Mouse (Mus musculus): ENCODE data around the gene Sf1.

Gene Sf1

GRCm38 (mm10) chr19:6339191-6339590, 24.3 kb upstream of the Sf1 start:
- peaks cover 14% of the 10 kb centered on the region; the same call in 1 of the 2 replicates for H3K27me3 ChIP-seq (ENCODE audit: insufficient read depth, low read length)
- H3K9me3 ChIP-seq (ENCODE audit: low read length), result no peaks in the 10 kb centered on the region
- peaks cover 83% of the 10 kb centered on the region for H3K4me1 ChIP-seq (replicated peaks; ENCODE audit: low read depth, low read length)
- H3K36me3 ChIP-seq (ENCODE audit: insufficient read depth, low read length), result peaks cover 55% of the 10 kb centered on the region
- H3K4me3 ChIP-seq (replicated peaks; ENCODE audit: low read length), result no peak overlapping the region; the same call in 1 of the 2 replicates
- TF ChIP-seq POU5F1 (IDR thresholded peaks at IDR 0.05; ENCODE audit: borderline replicate concordance, low read length) (no peak), CTCF (conservative IDR thresholded peaks at IDR 0.05; ENCODE audit: low read length) (no peak), NANOG (IDR thresholded peaks at IDR 0.05; ENCODE audit: borderline replicate concordance, low read length) (no peak)

DNA sequence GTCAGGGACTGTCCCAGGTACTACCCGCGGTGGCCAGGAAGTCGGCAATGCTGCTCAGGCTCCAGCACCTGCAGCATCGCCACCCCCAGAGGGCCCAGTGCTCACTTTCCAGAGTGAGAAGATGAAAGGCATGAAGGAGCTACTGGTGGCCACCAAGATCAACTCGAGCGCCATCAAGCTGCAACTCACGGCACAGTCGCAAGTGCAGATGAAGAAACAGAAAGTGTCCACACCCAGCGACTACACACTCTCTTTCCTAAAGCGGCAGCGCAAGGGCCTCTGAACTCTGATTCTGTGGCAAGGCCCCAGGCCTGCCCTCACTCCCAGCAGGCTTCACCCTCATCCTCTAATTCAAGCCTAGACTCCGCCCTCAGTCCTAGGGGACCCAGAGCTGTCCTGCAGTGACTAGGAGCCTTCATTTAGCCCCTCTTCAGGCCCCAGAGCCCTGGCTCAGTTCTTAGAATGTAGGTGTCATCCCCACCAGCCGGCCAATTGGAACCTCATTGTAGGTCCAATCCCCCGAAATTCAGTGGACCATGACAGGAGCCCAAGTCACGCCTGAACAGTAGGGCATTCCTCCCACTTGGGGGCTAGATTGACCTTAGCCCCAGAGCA, 23.5 kb upstream of the Sf1 start:
- peaks cover 83% of the 10 kb centered on the region for H3K4me1 ChIP-seq (replicated peaks; ENCODE audit: low read depth, low read length)
- no peak for TF ChIP-seq NANOG (IDR thresholded peaks at IDR 0.05; ENCODE audit: borderline replicate concordance, low read length)
- TF ChIP-seq CTCF (conservative IDR thresholded peaks at IDR 0.05; ENCODE audit: low read length), result peak; percentile 20; the same call in 1 of the 2 replicates
- H3K27me3 ChIP-seq (ENCODE audit: insufficient read depth, low read length), result peaks cover 14% of the 10 kb centered on the region; the same call in 1 of the 2 replicates
- H3K36me3 ChIP-seq (ENCODE audit: insufficient read depth, low read length), result peaks cover 60% of the 10 kb centered on the region
- H3K9me3 ChIP-seq (ENCODE audit: low read length), result no peaks in the 10 kb centered on the region
- H3K4me3 ChIP-seq (replicated peaks; ENCODE audit: low read length), result peak overlapping the region; percentile 87

GRCm38 (mm10) chr19:6340524-6341452, 22.7 kb upstream of the Sf1 start, which contains the start of gene Map4k2:
Gene Map4k2 (plus strand): TSS chr19:6341135.
- H3K4me1 ChIP-seq (replicated peaks; ENCODE audit: low read depth, low read length), result peaks cover 80% of the 10 kb centered on the region
- TF ChIP-seq NANOG (IDR thresholded peaks at IDR 0.05; ENCODE audit: borderline replicate concordance, low read length) (no peak), CTCF (conservative IDR thresholded peaks at IDR 0.05; ENCODE audit: low read length) (no peak), POU5F1 (IDR thresholded peaks at IDR 0.05; ENCODE audit: borderline replicate concordance, low read length) (no peak)
- H3K4me3 ChIP-seq (replicated peaks; ENCODE audit: low read length), result peak within 1 kb of the TSS; percentile 87
- peaks cover 68% of the 10 kb centered on the region for H3K36me3 ChIP-seq (ENCODE audit: insufficient read depth, low read length)
- peaks cover 14% of the 10 kb centered on the region; the same call in 1 of the 2 replicates for H3K27me3 ChIP-seq (ENCODE audit: insufficient read depth, low read length)
- no peaks in the 10 kb centered on the region for H3K9me3 ChIP-seq (ENCODE audit: low read length)

- Histone ChIP-seq H3K36me3 (ENCODE audit: insufficient read depth, low read length) (peaks cover 74% of the 10 kb centered on the region), H3K27me3 (ENCODE audit: insufficient read depth, low read length) (peaks cover 14% of the 10 kb centered on the region; the same call in 1 of the 2 replicates), H3K4me1 (replicated peaks; ENCODE audit: low read depth, low read length) (peaks cover 80% of the 10 kb centered on the region), H3K9me3 (ENCODE audit: low read length) (no peaks in the 10 kb centered on the region), H3K4me3 (replicated peaks; ENCODE audit: low read length) (peak overlapping the region; percentile 87)
- no peak for TF ChIP-seq NANOG (IDR thresholded peaks at IDR 0.05; ENCODE audit: borderline replicate concordance, low read length)
- no peak for TF ChIP-seq CTCF (conservative IDR thresholded peaks at IDR 0.05; ENCODE audit: low read length)
- TF ChIP-seq POU5F1 (IDR thresholded peaks at IDR 0.05; ENCODE audit: borderline replicate concordance, low read length), result no peak
Observed at GRCm38 (mm10) chr19:6341453-6342077, 21.9 kb upstream of the Sf1 start.

GRCm38 (mm10) chr19:6342276-6342933, 21.1 kb upstream of the Sf1 start:
- Histone ChIP-seq H3K9me3 (ENCODE audit: low read length) (no peaks in the 10 kb centered on the region), H3K4me1 (replicated peaks; ENCODE audit: low read depth, low read length) (peaks cover 80% of the 10 kb centered on the region), H3K4me3 (replicated peaks; ENCODE audit: low read length) (peak overlapping the region; percentile 87; the same call in 1 of the 2 replicates), H3K27me3 (ENCODE audit: insufficient read depth, low read length) (peaks cover 14% of the 10 kb centered on the region; the same call in 1 of the 2 replicates), H3K36me3 (ENCODE audit: insufficient read depth, low read length) (peaks cover 74% of the 10 kb centered on the region)
- TF ChIP-seq NANOG (IDR thresholded peaks at IDR 0.05; ENCODE audit: borderline replicate concordance, low read length), result no peak
- TF ChIP-seq POU5F1 (IDR thresholded peaks at IDR 0.05; ENCODE audit: borderline replicate concordance, low read length), result no peak
- TF ChIP-seq CTCF (conservative IDR thresholded peaks at IDR 0.05; ENCODE audit: low read length), result no peak

GRCm38 (mm10) chr19:6343066-6343925, 20.2 kb upstream of the Sf1 start:
- Histone ChIP-seq H3K9me3 (ENCODE audit: low read length) (no peaks in the 10 kb centered on the region), H3K4me3 (replicated peaks; ENCODE audit: low read length) (no peak overlapping the region), H3K36me3 (ENCODE audit: insufficient read depth, low read length) (peaks cover 70% of the 10 kb centered on the region), H3K27me3 (ENCODE audit: insufficient read depth, low read length) (peaks cover 14% of the 10 kb centered on the region; the same call in 1 of the 2 replicates), H3K4me1 (replicated peaks; ENCODE audit: low read depth, low read length) (peaks cover 75% of the 10 kb centered on the region)
- TF ChIP-seq CTCF (conservative IDR thresholded peaks at IDR 0.05; ENCODE audit: low read length) (no peak), POU5F1 (IDR thresholded peaks at IDR 0.05; ENCODE audit: borderline replicate concordance, low read length) (no peak), NANOG (IDR thresholded peaks at IDR 0.05; ENCODE audit: borderline replicate concordance, low read length) (no peak)

GRCm38 (mm10) chr19:6343996-6344395, 19.5 kb upstream of the Sf1 start:
- Histone ChIP-seq H3K27me3 (ENCODE audit: insufficient read depth, low read length) (peaks cover 14% of the 10 kb centered on the region; the same call in 1 of the 2 replicates), H3K36me3 (ENCODE audit: insufficient read depth, low read length) (peaks cover 65% of the 10 kb centered on the region), H3K9me3 (ENCODE audit: low read length) (no peaks in the 10 kb centered on the region), H3K4me1 (replicated peaks; ENCODE audit: low read depth, low read length) (peaks cover 75% of the 10 kb centered on the region), H3K4me3 (replicated peaks; ENCODE audit: low read length) (no peak overlapping the region)
- no peak for TF ChIP-seq CTCF (conservative IDR thresholded peaks at IDR 0.05; ENCODE audit: low read length)
- no peak for TF ChIP-seq NANOG (IDR thresholded peaks at IDR 0.05; ENCODE audit: borderline replicate concordance, low read length)
- no peak for TF ChIP-seq POU5F1 (IDR thresholded peaks at IDR 0.05; ENCODE audit: borderline replicate concordance, low read length)
